ENCODE assay signal across 19 mouse cellular contexts in genomic region chrX:52616152-52616551, GRCm38 (mm10). TPM values are rescaled to one million over a fixed set of nuclear protein-coding genes. Genes with fewer than 3 reads are reported as not detected.
"Had no signal": no experiment of that assay in that cellular context is flagged by ENCODE, and none has a peak within 500 bp of the region (broad histone marks: within the 10 kb centered on the region; RNA-seq: fewer than 3 reads in every experiment).

No protein-coding gene starts in this region.

- H3K4me1 ChIP-seq: liver, embryonic 15.5 days; neural tube, embryonic 12.5 days had no signal

- H3K27ac ChIP-seq: liver, embryonic 15.5 days; macrophage; midbrain, embryonic 15.5 days; neural tube, embryonic 12.5 days; stomach, embryonic 15.5 days had no signal

- H3K4me2 ChIP-seq: liver, embryonic 11.5 days; liver, embryonic 15.5 days; midbrain, embryonic 11.5 days; midbrain, embryonic 15.5 days; neural tube, embryonic 12.5 days; stomach, embryonic 15.5 days had no signal

- H3K36me3 ChIP-seq: liver, embryonic 15.5 days; midbrain, embryonic 15.5 days; neural tube, embryonic 12.5 days; stomach, embryonic 15.5 days had no signal

- ATAC-seq: intestine, embryonic 16.5 days; lung, postnatal 0 days; midbrain, embryonic 15.5 days had no signal

- DNase-seq: kidney, adult 9 months; kidney, postnatal 36 days; layer of hippocampus, adult 9-11 months; layer of hippocampus, postnatal 36 days; lung, adult 2 months; right cerebral cortex, postnatal 14 days; thymus, adult 2 months; thymus, postnatal 25 days had no signal

- H3K9me3 ChIP-seq: liver, embryonic 15.5 days; midbrain, embryonic 15.5 days; neural tube, embryonic 12.5 days; stomach, embryonic 15.5 days had no signal

- H3K27me3 ChIP-seq: neural tube, embryonic 12.5 days; stomach, embryonic 15.5 days had no signal

- H3K4me3 ChIP-seq: liver, embryonic 15.5 days; megakaryocyte, embryonic 14.5 days; midbrain, embryonic 15.5 days; neural tube, embryonic 12.5 days; stomach, embryonic 15.5 days had no signal

- H3K9ac ChIP-seq: liver, embryonic 15.5 days; midbrain, embryonic 15.5 days; neural tube, embryonic 12.5 days; stomach, embryonic 15.5 days had no signal

RNA-seq across cellular contexts. Expression of gene Gpc3, which starts 2.4 kb away (rescaled TPM):
- total RNA-seq: monocyte, adult 5-6 weeks had no signal
- polyA plus RNA-seq: macrophage had no signal
